Mouse (Mus musculus): ENCODE results near the gene Tfap2a. TPM values are rescaled to one million over a fixed set of nuclear protein-coding genes. Genes with fewer than 3 reads are reported as not detected.

Tfap2a gene
- total and polyA plus RNA-seq, 3 experiments, result not detected

DNA sequence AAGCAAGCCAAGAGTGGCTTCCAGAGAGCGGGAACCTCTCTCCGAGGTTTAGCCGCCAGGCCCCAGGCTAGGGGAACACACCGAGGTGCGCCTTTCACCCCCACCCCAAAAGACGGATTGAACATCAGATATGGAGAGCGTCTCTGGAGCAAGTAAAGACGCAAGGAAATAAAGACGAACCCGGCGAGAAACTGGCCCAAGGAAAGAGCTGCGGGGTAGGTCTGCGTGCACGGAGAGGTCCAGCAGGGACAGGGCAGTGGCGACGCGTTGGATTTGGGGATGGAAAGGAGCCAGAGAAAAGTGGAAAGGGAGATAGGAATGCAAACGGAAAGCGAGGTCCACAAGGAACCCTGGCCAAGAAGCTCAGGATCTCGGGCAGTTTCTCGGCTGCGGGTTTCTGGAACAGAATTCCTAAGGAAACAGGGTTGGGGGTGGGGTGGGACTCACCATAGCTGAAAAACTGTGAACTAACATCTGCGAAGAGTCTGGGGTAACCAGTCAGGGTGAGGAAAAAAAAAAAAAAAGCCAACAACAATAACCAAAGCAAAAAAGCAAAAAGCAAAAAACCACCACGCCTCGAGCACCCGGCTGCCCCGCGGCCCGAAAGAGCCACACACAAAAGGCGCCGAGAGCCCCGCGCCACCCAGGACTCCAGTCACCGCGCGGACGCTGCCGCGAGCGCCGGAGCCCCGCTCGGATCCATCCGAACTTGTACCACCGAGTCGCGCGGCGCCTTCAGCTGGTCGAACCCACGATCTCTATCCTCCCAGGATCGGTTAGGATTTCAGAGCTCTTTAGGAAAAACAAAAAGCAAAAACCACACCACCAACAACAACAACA is 8.4 kb downstream of the Tfap2a start:
- H3K4me1 ChIP-seq (ENCODE audit: control insufficient read depth in 1 of 2, insufficient read depth in 2 of 2, low read length in 2 of 2), result no peaks in the 10 kb centered on the region
- H3K4me3 ChIP-seq (ENCODE audit: control insufficient read depth in 1 of 2, insufficient read depth in 1 of 2, low read depth in 2 of 2, low read length in 2 of 2), result no peak overlapping the region
- H3K27me3 ChIP-seq (ENCODE audit: control insufficient read depth in 1 of 2, insufficient read depth in 2 of 2, low read length in 2 of 2), result no peaks in the 10 kb centered on the region
- TF ChIP-seq TAL1 (IDR thresholded peaks at IDR 0.05; ENCODE audit: low read length) (no peak), CTCF (IDR thresholded peaks at IDR 0.05 in 2 of 3, conservative IDR thresholded peaks at IDR 0.05 in 1 of 3; ENCODE audit: control insufficient read depth in 1 of 3, insufficient read depth in 1 of 3, low read depth in 2 of 3, low read length in 3 of 3, poor library complexity in 1 of 3, severe bottlenecking in 1 of 3) (no peak), POLR2AphosphoS5 (IDR thresholded peaks at IDR 0.05; ENCODE audit: borderline replicate concordance, low read depth, low read length) (no peak), CHD1 (IDR thresholded peaks at IDR 0.05; ENCODE audit: low read depth, low read length) (no peak), USF2 (IDR thresholded peaks at IDR 0.05; ENCODE audit: borderline replicate concordance in 1 of 2, insufficient read depth in 1 of 2, low read depth in 1 of 2, low read length in 2 of 2) (no peak), NRF1 (IDR thresholded peaks at IDR 0.05; ENCODE audit: insufficient read depth, low read depth, low read length, poor library complexity, severe bottlenecking) (no peak), RCOR1 (IDR thresholded peaks at IDR 0.05; ENCODE audit: low read depth, low read length) (no peak), MYC (IDR thresholded peaks at IDR 0.05; ENCODE audit: low read depth, low read length) (no peak), MXI1 (IDR thresholded peaks at IDR 0.05; ENCODE audit: low read depth, low read length) (no peak), GATA1 (IDR thresholded peaks at IDR 0.05; ENCODE audit: low read depth, low read length) (no peak), UBTF (IDR thresholded peaks at IDR 0.05; ENCODE audit: borderline replicate concordance, insufficient read depth, low read depth, low read length) (no peak), E2F4 (IDR thresholded peaks at IDR 0.05; ENCODE audit: borderline replicate concordance, low read depth, low read length) (no peak), TBP (IDR thresholded peaks at IDR 0.05; ENCODE audit: low read depth, low read length) (no peak), KAT2A (conservative IDR thresholded peaks at IDR 0.05; ENCODE audit: low read depth, low read length) (no peak), ZNF384 (IDR thresholded peaks at IDR 0.05; ENCODE audit: low read depth, low read length) (no peak), MAZ (IDR thresholded peaks at IDR 0.05; ENCODE audit: low read depth, low read length) (no peak), SIN3A (IDR thresholded peaks at IDR 0.05; ENCODE audit: low read length) (no peak), SMC3 (IDR thresholded peaks at IDR 0.05; ENCODE audit: low read depth, low read length) (no peak), USF1 (IDR thresholded peaks at IDR 0.05; ENCODE audit: low read depth, low read length) (no peak), ETS1 (IDR thresholded peaks at IDR 0.05; ENCODE audit: low read depth, low read length) (no peak)
- no peak for DNase-seq (ENCODE audit: low read depth, low spot score)
- no peaks in the 10 kb centered on the region for H3K9me3 ChIP-seq (replicated peaks; ENCODE audit: insufficient read depth, low read length)
- no peak overlapping the region for H3K9ac ChIP-seq (ENCODE audit: control insufficient read depth, low read depth, low read length, poor library complexity, severe bottlenecking)
- no peaks in the 10 kb centered on the region for H3K79me2 ChIP-seq (ENCODE audit: control insufficient read depth, insufficient read depth, low read length, poor library complexity)
- H3K36me3 ChIP-seq (ENCODE audit: control insufficient read depth in 1 of 2, insufficient read depth in 2 of 2, low read length in 2 of 2), result no peaks in the 10 kb centered on the region
- H3K27ac ChIP-seq (ENCODE audit: control insufficient read depth, low read depth, low read length), result no peak overlapping the region
